Mouse (Mus musculus): Measurements from ENCODE around the gene Smyd5.

GRCm38 (mm10) chr6:85388608-85389007 is 43.2 kb upstream of the Smyd5 start:
- TF ChIP-seq POLR2A (IDR thresholded peaks at IDR 0.05; ENCODE audit: insufficient read depth, low read depth, low read length) (no peak), CTCF (IDR thresholded peaks at IDR 0.05) (no peak), EP300 (IDR thresholded peaks at IDR 0.05; ENCODE audit: insufficient read depth, low read depth, low read length) (no peak)

All from heart, adult 2 months (tissue).